Mouse (Mus musculus) kidney, adult 2 months (tissue): ENCODE measurements around the gene Zp3. TPM values are rescaled to one million over a fixed set of nuclear protein-coding genes. Genes with fewer than 3 reads are reported as not detected.

Experiments
- DNase-seq: peaks from one replicate; pipeline ENCODE4 v3.0.0; 2021
- H3K27ac ChIP-seq: fragments of 200-500 bp; 2 replicates; pipeline ENCODE4 v1.5.1; 2012; ENCODE audit warnings: low read depth, low read length, control low read depth, inconsistent platforms; ENCODE audit not compliant: insufficient read depth
- H3K27me3 ChIP-seq: fragments of 200-500 bp; replicated peaks from 2 replicates; pipeline ENCODE4 v1.6.1; 2012; ENCODE audit warnings: mild to moderate bottlenecking, moderate library complexity, low read length, inconsistent platforms; ENCODE audit not compliant: control insufficient read depth, insufficient read depth
- H3K36me3 ChIP-seq: fragments of 200-500 bp; 2 replicates; pipeline ENCODE4 v1.6.1; 2012; ENCODE audit warnings: mild to moderate bottlenecking, moderate library complexity, low read length, inconsistent platforms; ENCODE audit not compliant: control insufficient read depth, insufficient read depth
- H3K4me1 ChIP-seq: fragments of 200-500 bp; 2 replicates; pipeline ENCODE4 v1.6.1; 2011; ENCODE audit warnings: low read length; ENCODE audit not compliant: control insufficient read depth, insufficient read depth
- H3K4me3 ChIP-seq: fragments of 200-500 bp; 2 replicates; pipeline ENCODE4 v1.5.1; 2011; ENCODE audit warnings: mild to moderate bottlenecking, low read depth, low read length, control low read depth; ENCODE audit not compliant: insufficient read depth
- CTCF ChIP-seq: fragments of 200-500 bp; conservative IDR thresholded peaks from 2 replicates; pipeline ENCODE4 v1.5.1; 2011; ENCODE audit warnings: low read depth, mild to moderate bottlenecking, control low read depth, low read length, moderate library complexity, mixed read lengths; ENCODE audit not compliant: insufficient read depth, insufficient read length
- POLR2A ChIP-seq: fragments of 200-500 bp; IDR thresholded peaks from one replicate; pipeline ENCODE4 v1.6.1; 2011; ENCODE audit warnings: low read depth, low read length, control low read depth
- WGBS: fragments of 180-500 bp; shearing (Covaris S2); methylation state at CpG from one replicate; pipeline ENCODE4 v1.1.7; 2018; 5-methylcytosine and 5-hydroxymethylcytosine counted together
- polyA plus RNA-seq: library from polyadenylated mRNA; depleted of rRNA; stranded (reverse); fragments of >200 nt; gene quantifications from 2 replicates; pipeline ENCODE4 v1.2.3, GENCODE M21; 2012

The Zp3 gene
- polyA plus RNA-seq, 1 experiment = 0.08 TPM

DNA sequence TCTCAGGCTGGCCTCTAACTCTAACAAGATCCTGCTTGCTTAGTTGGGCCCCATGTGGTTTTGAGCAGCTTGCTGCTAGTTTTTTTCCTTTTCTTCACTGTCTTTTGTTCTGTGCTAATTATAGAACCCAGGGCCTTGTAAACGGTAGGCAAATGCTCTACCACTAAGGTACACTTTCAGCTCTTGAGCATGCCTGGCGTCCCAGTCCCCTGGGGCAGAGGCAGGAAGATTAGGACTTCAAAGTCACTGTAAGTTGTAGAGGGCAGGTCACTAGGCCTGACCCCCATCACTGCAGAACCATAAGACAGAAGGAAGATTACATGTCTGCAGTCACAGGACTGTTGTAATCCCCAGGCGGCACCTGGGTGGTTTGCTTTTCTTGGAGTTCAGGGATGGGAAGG lies 22.9 kb downstream of the Zp3 start:
- Histone ChIP-seq H3K36me3 (no peaks in the 10 kb centered on the region), H3K27me3 (no peaks in the 10 kb centered on the region), H3K4me1 (no peaks in the 10 kb centered on the region), H3K27ac (0 out of 2 replicates have a peak overlapping the region, but pooled peaks have one; percentile 12), H3K4me3 (no peak overlapping the region)
- no peak for DNase-seq
- 45% methylated on average over 3 of the region's 3 CpGs for WGBS
- TF ChIP-seq CTCF (no peak), POLR2A (no peak)

DNA sequence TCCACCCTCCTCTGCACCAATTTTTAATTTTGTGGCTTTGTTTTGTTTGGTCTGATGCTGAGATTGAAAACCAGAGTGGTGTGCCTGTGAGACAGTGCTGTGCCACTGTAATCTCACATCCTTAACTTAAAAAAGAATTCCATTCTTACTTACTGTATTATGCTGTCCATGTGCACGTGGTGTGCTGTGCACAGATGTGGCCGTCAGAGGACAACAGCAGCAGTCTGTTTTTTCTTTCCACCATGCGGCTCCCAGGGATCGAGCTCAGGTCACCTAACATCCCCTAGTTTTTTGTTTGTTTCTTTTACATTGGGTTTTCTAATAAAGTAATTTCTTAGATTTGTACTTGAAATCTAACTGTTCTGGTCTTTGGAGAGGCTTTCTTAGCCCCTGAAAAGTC lies 24.6 kb downstream of the Zp3 start:
- Histone ChIP-seq H3K27me3 (no peaks in the 10 kb centered on the region), H3K4me1 (no peaks in the 10 kb centered on the region), H3K4me3 (no peak overlapping the region), H3K27ac (no peak overlapping the region), H3K36me3 (no peaks in the 10 kb centered on the region)
- TF ChIP-seq CTCF (no peak), POLR2A (no peak)
- no peak for DNase-seq
- 60% methylated on average over 4 of the region's 4 CpGs for WGBS

DNA sequence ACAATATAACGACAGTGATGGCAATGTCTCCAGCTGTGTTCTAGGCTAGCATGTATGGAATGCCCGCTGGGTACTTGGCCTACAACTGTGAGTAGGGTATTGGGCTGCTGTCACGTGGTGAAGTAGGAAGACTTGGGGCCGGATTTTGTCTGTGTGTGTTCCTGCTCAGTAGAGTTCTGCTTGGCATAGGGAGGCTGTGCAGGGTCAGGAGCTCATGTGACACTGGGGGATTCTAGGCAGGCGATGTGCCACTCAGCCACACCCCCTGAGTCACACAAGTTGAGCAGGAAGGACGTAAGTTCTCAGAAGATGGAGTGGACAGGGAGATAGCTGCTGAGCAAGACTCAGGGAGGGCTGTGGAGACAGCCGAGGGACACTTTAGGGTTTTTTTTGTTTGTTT lies 27.8 kb downstream of the Zp3 start:
- no peaks in the 10 kb centered on the region for H3K27me3 ChIP-seq
- no peaks in the 10 kb centered on the region; the same call in 1 of the 2 replicates for H3K36me3 ChIP-seq
- H3K4me3 ChIP-seq = no peak overlapping the region
- TF ChIP-seq POLR2A (no peak), CTCF (no peak)
- H3K4me1 ChIP-seq = no peaks in the 10 kb centered on the region
- 67% methylated on average over 7 of the region's 7 CpGs for WGBS
- no peak overlapping the region for H3K27ac ChIP-seq
- no peak for DNase-seq

DNA sequence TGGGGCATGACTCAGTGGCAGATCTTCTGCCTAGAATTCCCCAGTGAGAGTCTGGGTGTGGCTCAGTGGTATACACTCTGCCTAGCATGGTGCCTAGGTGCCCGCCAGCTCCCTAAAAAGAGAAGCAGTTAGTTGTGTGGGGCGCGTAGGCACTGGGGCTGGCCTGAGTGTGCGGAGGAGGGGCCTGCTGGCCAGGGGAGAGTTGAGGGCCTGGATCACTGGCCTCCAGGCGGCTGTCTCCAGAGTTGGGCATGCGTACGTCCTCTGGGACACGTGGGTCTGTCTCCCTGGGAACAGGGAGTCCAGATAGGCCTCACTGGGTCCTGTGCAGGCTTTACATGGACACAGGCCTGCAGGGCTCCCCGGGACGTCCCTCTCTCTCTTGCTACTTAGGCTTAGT lies 35.0 kb downstream of the Zp3 start:
- Histone ChIP-seq H3K4me1 (0 out of 2 replicates have a peak, but pooled peaks cover 2% of the 10 kb centered on the region), H3K27ac (peak overlapping the region; percentile 77; the same call in 1 of the 2 replicates), H3K36me3 (no peaks in the 10 kb centered on the region; the same call in 1 of the 2 replicates), H3K4me3 (no peak overlapping the region), H3K27me3 (no peaks in the 10 kb centered on the region)
- WGBS = 64% methylated on average over 10 of the region's 10 CpGs
- peak; percentile 55 for DNase-seq
- no peak for TF ChIP-seq CTCF
- TF ChIP-seq POLR2A = no peak

DNA sequence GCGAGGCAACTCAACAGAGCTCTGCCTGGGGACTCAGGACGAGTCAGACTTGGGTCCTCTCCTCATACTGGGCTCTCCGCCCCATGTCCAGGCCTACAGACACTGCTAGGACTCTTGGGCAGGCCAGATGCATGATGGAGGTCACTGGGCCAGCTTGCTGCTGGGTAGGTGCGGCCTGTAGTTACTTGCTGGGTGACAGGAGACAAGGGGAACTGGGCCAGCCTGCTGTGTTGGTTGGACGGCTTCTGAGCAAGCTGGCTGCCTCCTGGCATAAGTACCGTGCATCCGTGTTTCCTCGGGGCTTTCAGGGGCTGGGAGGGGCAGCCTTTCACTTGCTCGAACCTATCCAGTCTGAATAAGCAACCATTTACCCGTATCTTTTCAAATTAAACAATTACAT lies 35.7 kb downstream of the Zp3 start:
- H3K4me3 ChIP-seq = no peak overlapping the region
- DNase-seq = peak; percentile 46
- no peaks in the 10 kb centered on the region for H3K27me3 ChIP-seq
- TF ChIP-seq POLR2A = no peak
- no peak for TF ChIP-seq CTCF
- 61% methylated on average over 10 of the region's 10 CpGs for WGBS
- no peaks in the 10 kb centered on the region; the same call in 1 of the 2 replicates for H3K36me3 ChIP-seq
- peak overlapping the region; percentile 77; the same call in 1 of the 2 replicates for H3K27ac ChIP-seq
- 0 out of 2 replicates have a peak, but pooled peaks cover 2% of the 10 kb centered on the region for H3K4me1 ChIP-seq

DNA sequence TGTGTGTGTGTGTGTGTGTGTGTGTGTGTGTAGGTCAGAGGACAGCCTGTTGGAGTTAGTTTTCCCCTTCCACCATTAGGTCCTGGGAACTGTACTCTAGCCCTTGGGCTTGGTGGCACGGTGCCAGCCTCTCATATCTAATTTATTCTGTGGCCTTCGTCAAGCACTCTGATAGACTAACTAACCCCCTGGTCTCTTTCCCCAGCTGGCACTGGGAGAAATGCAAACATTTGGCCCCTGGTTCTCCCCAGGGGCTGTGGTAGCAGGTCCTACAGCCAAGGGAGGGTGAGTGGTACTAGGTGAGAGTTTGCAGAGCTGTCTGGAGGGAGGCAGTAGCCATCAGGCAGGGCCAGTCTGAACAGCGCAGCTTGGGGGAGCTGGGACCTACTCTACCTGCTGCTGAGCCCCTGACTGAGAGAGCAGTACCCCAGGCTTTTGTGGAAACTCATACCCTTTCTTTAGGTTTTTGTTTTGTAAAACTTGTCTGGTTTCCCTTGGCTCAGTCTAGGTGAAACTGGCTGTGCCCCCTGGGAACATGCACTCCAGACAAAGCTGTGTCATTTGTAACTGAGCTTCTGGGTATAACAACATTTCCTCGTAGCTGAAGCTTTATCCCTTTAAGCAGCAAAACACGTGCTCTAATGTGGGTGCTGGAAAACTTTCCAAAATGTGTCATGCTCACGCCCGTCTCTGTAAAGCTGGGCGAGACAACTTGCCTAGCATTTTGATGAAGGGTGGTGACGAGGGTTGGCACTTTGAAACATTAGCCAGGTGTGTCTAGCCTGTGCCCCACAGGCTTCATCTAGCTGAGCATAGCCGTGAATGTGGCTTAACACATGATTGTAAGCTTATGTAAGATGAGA lies 36.3 kb downstream of the Zp3 start:
- H3K4me3 ChIP-seq = no peak overlapping the region
- no peaks in the 10 kb centered on the region; the same call in 1 of the 2 replicates for H3K36me3 ChIP-seq
- peak overlapping the region; percentile 77 for H3K27ac ChIP-seq
- TF ChIP-seq POLR2A (no peak), CTCF (no peak)
- DNase-seq = peak; percentile 75
- H3K27me3 ChIP-seq = no peaks in the 10 kb centered on the region
- 0 out of 2 replicates have a peak, but pooled peaks cover 2% of the 10 kb centered on the region for H3K4me1 ChIP-seq
- WGBS = 53% methylated on average over 10 of the region's 10 CpGs

DNA sequence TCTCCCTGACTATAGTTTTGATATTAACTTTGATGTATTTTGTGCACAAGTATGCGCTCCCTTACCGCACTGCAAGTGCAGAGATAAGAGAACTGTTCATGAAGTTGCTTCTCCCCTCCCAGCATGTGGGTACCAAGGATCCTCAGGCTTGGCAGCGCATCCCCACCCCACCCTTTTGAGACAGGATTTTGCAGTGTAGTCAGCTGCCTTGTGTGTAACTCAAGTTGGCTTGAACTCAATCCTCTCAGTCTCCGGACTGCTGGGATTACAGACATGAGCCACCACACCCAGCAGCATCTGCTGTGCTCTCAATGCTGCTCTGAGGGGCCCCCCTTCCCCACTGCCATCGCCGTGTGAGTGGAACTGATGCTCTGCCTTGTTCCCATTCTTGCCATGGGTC lies 37.4 kb downstream of the Zp3 start:
- H3K4me1 ChIP-seq = 0 out of 2 replicates have a peak, but pooled peaks cover 2% of the 10 kb centered on the region
- H3K36me3 ChIP-seq = no peaks in the 10 kb centered on the region; the same call in 1 of the 2 replicates
- TF ChIP-seq CTCF (no peak), POLR2A (no peak)
- H3K4me3 ChIP-seq = no peak overlapping the region
- no peak overlapping the region for H3K27ac ChIP-seq
- DNase-seq = no peak
- H3K27me3 ChIP-seq = no peaks in the 10 kb centered on the region
- WGBS = 86% methylated on average over 6 of the region's 6 CpGs

DNA sequence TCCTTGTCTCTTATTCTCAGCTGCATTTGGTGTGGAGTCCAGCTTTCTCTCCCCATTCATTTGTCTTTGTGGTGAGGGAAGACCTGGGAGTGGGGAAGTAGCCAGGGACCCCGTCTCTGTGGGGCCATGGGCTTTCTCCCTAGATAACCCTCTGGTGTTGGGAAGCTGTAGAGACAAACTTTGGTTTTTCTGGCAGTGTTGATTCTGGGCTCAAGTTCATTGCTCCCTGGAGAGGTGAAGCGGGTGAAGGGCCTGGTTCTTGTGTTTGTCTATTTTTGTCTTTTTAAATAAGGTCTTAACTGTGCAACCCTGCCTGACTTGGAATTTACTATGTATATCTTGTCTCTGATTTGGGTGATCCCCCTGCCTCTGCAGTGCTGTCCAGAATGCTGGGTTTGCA lies 38.8 kb downstream of the Zp3 start:
- 79% methylated on average over 2 of the region's 2 CpGs for WGBS
- Histone ChIP-seq H3K36me3 (no peaks in the 10 kb centered on the region), H3K4me3 (no peak overlapping the region), H3K27me3 (no peaks in the 10 kb centered on the region), H3K4me1 (0 out of 2 replicates have a peak, but pooled peaks cover 2% of the 10 kb centered on the region), H3K27ac (no peak overlapping the region)
- DNase-seq = no peak
- TF ChIP-seq POLR2A (no peak), CTCF (no peak)
